Mouse (Mus musculus): ENCODE results near the gene Pin1. TPM values are rescaled to one million over a fixed set of nuclear protein-coding genes. Genes with fewer than 3 reads are reported as not detected.
"Not testable (repeated sequence)": the region's sequence is repeated elsewhere in the genome, so short reads cannot be mapped to it uniquely, and the experiment has no call there.

The Pin1 gene
- polyA plus RNA-seq (2015; fragmentation: Nextera tagmentation; extraction: Ambion mirVana), result 55.3 and 55.4 TPM in 2 replicates

GRCm38 (mm10) chr9:20651602-20652259 lies at the start of gene Pin1:
Pin1 (plus strand) TSS chr9:20652095.
- Histone ChIP-seq H3K4me2 (peak within 1 kb of the TSS; percentile 76), H3K36me3 (peaks cover 63% of the 10 kb centered on the region), H3K4me3 (replicated peaks) (peak within 1 kb of the TSS; percentile 82), H3K27ac (peak within 1 kb of the TSS; percentile 25), H3K4me1 (peaks cover 38% of the 10 kb centered on the region), H3K9me3 (replicated peaks) (no peaks in the 10 kb centered on the region), H3K27me3 (no peaks in the 10 kb centered on the region), H3K9ac (peak within 1 kb of the TSS; percentile 81)
- peak; percentile 99 for ATAC-seq (replicated peaks; ENCODE audit: low FRiP score)
- WGBS, result under 1% methylated on average over 45 of the region's 45 CpGs

- WGBS, result 85% methylated on average over 1 of the region's 1 CpGs
- ATAC-seq (replicated peaks; ENCODE audit: low FRiP score), result no peak
- Histone ChIP-seq H3K27ac (no peak overlapping the region), H3K4me3 (replicated peaks) (no peak overlapping the region; the same call in 1 of the 2 replicates), H3K4me1 (peaks cover 7% of the 10 kb centered on the region; the same call in 1 of the 2 replicates), H3K36me3 (peaks cover 17% of the 10 kb centered on the region), H3K9me3 (replicated peaks) (no peaks in the 10 kb centered on the region), H3K27me3 (no peaks in the 10 kb centered on the region), H3K9ac (no peak overlapping the region), H3K4me2 (peak overlapping the region; percentile 81)
Observed at GRCm38 (mm10) chr9:20606269-20606668, 45.6 kb upstream of the Pin1 start.

GRCm38 (mm10) chr9:20607100-20607974 lies 44.6 kb upstream of the Pin1 start:
- Histone ChIP-seq H3K9ac (peak overlapping the region; percentile 87), H3K27me3 (no peaks in the 10 kb centered on the region), H3K4me3 (replicated peaks) (peak overlapping the region; percentile 83), H3K27ac (peak overlapping the region; percentile 99), H3K4me2 (peak overlapping the region; percentile 81), H3K9me3 (replicated peaks) (no peaks in the 10 kb centered on the region), H3K36me3 (peaks cover 17% of the 10 kb centered on the region), H3K4me1 (peaks cover 7% of the 10 kb centered on the region; the same call in 1 of the 2 replicates)
- under 1% methylated on average over 57 of the region's 57 CpGs for WGBS
- ATAC-seq (replicated peaks; ENCODE audit: low FRiP score), result peak; percentile 91

- no peak for ATAC-seq (replicated peaks; ENCODE audit: low FRiP score)
- 85% methylated on average over 5 of the region's 5 CpGs for WGBS
Observed at GRCm38 (mm10) chr9:20609831-20610464, 41.9 kb upstream of the Pin1 start.

GRCm38 (mm10) chr9:20611976-20612375 lies 39.9 kb upstream of the Pin1 start:
- 75% methylated on average over 5 of the region's 5 CpGs for WGBS
- Histone ChIP-seq H3K36me3 (peaks cover 21% of the 10 kb centered on the region), H3K9ac (no peak overlapping the region), H3K4me3 (replicated peaks) (no peak overlapping the region), H3K9me3 (replicated peaks) (no peaks in the 10 kb centered on the region), H3K4me1 (0 out of 2 replicates have a peak, but pooled peaks cover under 1% of the 10 kb centered on the region), H3K27me3 (no peaks in the 10 kb centered on the region), H3K4me2 (no peak overlapping the region), H3K27ac (no peak overlapping the region)
- no peak for ATAC-seq (replicated peaks; ENCODE audit: low FRiP score)

More at GRCm38 (mm10) chr9:20609831-20610464, 41.9 kb upstream of the Pin1 start:
- Histone ChIP-seq H3K36me3 (peaks cover 17% of the 10 kb centered on the region), H3K4me3 (replicated peaks) (no peak overlapping the region), H3K9me3 (replicated peaks) (no peaks in the 10 kb centered on the region), H3K27ac (no peak overlapping the region), H3K4me2 (no peak overlapping the region), H3K4me1 (peaks cover 7% of the 10 kb centered on the region; the same call in 1 of the 2 replicates), H3K27me3 (no peaks in the 10 kb centered on the region), H3K9ac (no peak overlapping the region)

- ATAC-seq (replicated peaks; ENCODE audit: low FRiP score), result no peak
- Histone ChIP-seq H3K27ac (no peak overlapping the region), H3K27me3 (no peaks in the 10 kb centered on the region)
Observed at GRCm38 (mm10) chr9:20616685-20617084, 35.2 kb upstream of the Pin1 start.

GRCm38 (mm10) chr9:20631332-20631731 lies 20.6 kb upstream of the Pin1 start:
- Histone ChIP-seq H3K4me1 (no peaks in the 10 kb centered on the region), H3K9me3 (replicated peaks) (no peaks in the 10 kb centered on the region), H3K27me3 (no peaks in the 10 kb centered on the region), H3K4me2 (no peak overlapping the region), H3K27ac (no peak overlapping the region), H3K36me3 (peaks cover 12% of the 10 kb centered on the region; the same call in 1 of the 2 replicates), H3K4me3 (replicated peaks) (no peak overlapping the region), H3K9ac (no peak overlapping the region)
- no peak for ATAC-seq (replicated peaks; ENCODE audit: low FRiP score)
- WGBS, result 94% methylated on average over 2 of the region's 2 CpGs

More at GRCm38 (mm10) chr9:20616685-20617084, 35.2 kb upstream of the Pin1 start:
- Histone ChIP-seq H3K9me3 (replicated peaks) (no peaks in the 10 kb centered on the region), H3K4me3 (replicated peaks) (no peak overlapping the region), H3K36me3 (peaks cover 9% of the 10 kb centered on the region; the same call in 1 of the 2 replicates), H3K4me2 (no peak overlapping the region), H3K9ac (no peak overlapping the region), H3K4me1 (no peaks in the 10 kb centered on the region)
- 87% methylated on average over 2 of the region's 2 CpGs for whole genome bisulfite sequencing

GRCm38 (mm10) chr9:20635676-20636075 lies 16.2 kb upstream of the Pin1 start:
- H3K36me3 ChIP-seq, result peaks cover 35% of the 10 kb centered on the region
- H3K9me3 ChIP-seq (replicated peaks); H3K4me3 ChIP-seq (replicated peaks); H3K27me3 ChIP-seq; ATAC-seq (replicated peaks; ENCODE audit: low FRiP score); H3K9ac ChIP-seq; H3K4me2 ChIP-seq; H3K27ac ChIP-seq; H3K4me1 ChIP-seq: not testable (repeated sequence)
- 90% methylated on average over 8 of the region's 8 CpGs for WGBS

- Histone ChIP-seq H3K9me3 (replicated peaks) (no peaks in the 10 kb centered on the region), H3K4me1 (peaks cover 7% of the 10 kb centered on the region), H3K4me2 (no peak overlapping the region), H3K36me3 (peaks cover 35% of the 10 kb centered on the region), H3K27me3 (no peaks in the 10 kb centered on the region), H3K27ac (no peak overlapping the region), H3K9ac (no peak overlapping the region), H3K4me3 (replicated peaks) (no peak overlapping the region)
- ATAC-seq (replicated peaks; ENCODE audit: low FRiP score), result no peak
- WGBS, result 80% methylated on average over 3 of the region's 3 CpGs
Observed at GRCm38 (mm10) chr9:20636256-20636655, 15.6 kb upstream of the Pin1 start.

- H3K27me3 ChIP-seq, result no peaks in the 10 kb centered on the region
- ATAC-seq (replicated peaks; ENCODE audit: low FRiP score), result no peak
- H3K9ac ChIP-seq, result no peak overlapping the region
- no peaks in the 10 kb centered on the region for H3K9me3 ChIP-seq (replicated peaks)
- H3K4me2 ChIP-seq, result no peak overlapping the region
- H3K27ac ChIP-seq, result no peak overlapping the region
- H3K36me3 ChIP-seq, result peaks cover 34% of the 10 kb centered on the region
- no peak overlapping the region for H3K4me3 ChIP-seq (replicated peaks)
- WGBS, result 83% methylated on average over 2 of the region's 2 CpGs
- peaks cover 12% of the 10 kb centered on the region for H3K4me1 ChIP-seq
Observed at GRCm38 (mm10) chr9:20636790-20637189, 15.1 kb upstream of the Pin1 start.

GRCm38 (mm10) chr9:20638552-20638951 lies 13.3 kb upstream of the Pin1 start:
- WGBS, result 95% methylated on average over 19 of the region's 19 CpGs
- no peaks in the 10 kb centered on the region for H3K27me3 ChIP-seq
- peaks cover 16% of the 10 kb centered on the region for H3K4me1 ChIP-seq
- no peak overlapping the region for H3K4me2 ChIP-seq
- peaks cover 29% of the 10 kb centered on the region for H3K36me3 ChIP-seq
- no peak overlapping the region for H3K9ac ChIP-seq
- no peak for ATAC-seq (replicated peaks; ENCODE audit: low FRiP score)
- H3K4me3 ChIP-seq (replicated peaks), result no peak overlapping the region
- H3K9me3 ChIP-seq (replicated peaks), result no peaks in the 10 kb centered on the region
- no peak overlapping the region for H3K27ac ChIP-seq
